Mouse (Mus musculus): ENCODE measurements around the gene Cpxm1. TPM values are rescaled to one million over a fixed set of nuclear protein-coding genes. Genes with fewer than 3 reads are reported as not detected.

Cpxm1 gene
- polyA plus RNA-seq, 1 experiment from 2014 or later: 5.3 TPM

- DNase-seq: peak; percentile 70
- Histone ChIP-seq H3K9me3 (replicated peaks) (no peaks in the 10 kb centered on the region), H3K27me3 (no peaks in the 10 kb centered on the region), H3K36me3 (peaks cover 23% of the 10 kb centered on the region), H3K4me2 (peak overlapping the region; percentile 95), H3K9ac (peak overlapping the region; percentile 84), H3K4me1 (replicated peaks) (peaks cover 46% of the 10 kb centered on the region), H3K27ac (peak overlapping the region; percentile 77), H3K4me3 (replicated peaks) (peak overlapping the region; percentile 83)
- 14% methylated on average over 49 of the region's 49 CpGs for WGBS (ENCODE audit: insufficient replicate concordance)
- ATAC-seq (ENCODE audit: low read depth): peak; percentile 65
Measured at GRCm38 (mm10) chr2:130423397-130424125, 26.2 kb upstream of the Cpxm1 start.

DNA sequence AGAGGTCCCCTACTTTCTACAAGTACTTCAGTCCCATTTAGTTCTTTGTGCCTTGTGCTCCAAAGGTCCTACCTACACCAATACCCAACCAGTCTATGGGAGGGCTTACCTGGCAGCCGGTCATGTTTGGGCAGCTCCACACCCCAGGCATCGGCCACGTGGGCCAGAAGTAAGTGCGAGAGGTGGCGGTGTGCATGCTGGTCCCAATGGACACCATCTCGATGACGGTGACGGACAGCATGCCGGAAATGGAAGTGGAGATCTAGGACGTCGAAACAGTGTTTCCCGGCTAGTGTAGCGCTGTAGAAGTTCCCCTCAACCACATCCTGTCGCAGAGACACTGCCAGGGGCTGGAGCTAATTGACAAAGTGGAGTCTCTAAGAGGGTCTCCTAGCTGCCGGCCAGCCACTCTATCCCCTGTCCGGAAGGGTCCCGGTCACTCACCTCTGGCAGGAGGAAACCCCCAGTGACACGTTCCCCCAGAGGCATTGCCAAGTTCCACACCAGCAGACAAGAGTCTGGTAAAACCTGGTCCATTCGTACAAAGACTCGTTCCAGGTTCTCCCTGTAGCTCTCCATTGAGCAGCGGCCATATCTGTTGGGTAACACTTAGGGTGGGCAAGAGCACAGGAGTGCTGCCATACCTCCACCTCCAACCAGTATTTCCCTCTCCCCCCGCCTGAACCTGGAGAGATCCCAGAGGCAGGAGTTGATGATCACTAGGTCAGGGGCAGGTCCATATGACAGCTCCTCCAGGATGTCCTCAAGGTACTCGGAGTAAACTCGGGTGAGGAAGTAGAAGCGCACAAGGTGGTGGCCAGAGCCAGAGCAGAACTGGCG is 24.6 kb upstream of the Cpxm1 start:
- Histone ChIP-seq H3K4me3 (replicated peaks) (no peak overlapping the region), H3K36me3 (peaks cover 18% of the 10 kb centered on the region), H3K4me2 (no peak overlapping the region), H3K9me3 (replicated peaks) (no peaks in the 10 kb centered on the region), H3K27me3 (no peaks in the 10 kb centered on the region), H3K27ac (no peak overlapping the region), H3K9ac (no peak overlapping the region), H3K4me1 (replicated peaks) (peaks cover 34% of the 10 kb centered on the region)
- DNase-seq (no peak), ATAC-seq (ENCODE audit: low read depth) (no peak)
- WGBS (ENCODE audit: insufficient replicate concordance): 85% methylated on average over 26 of the region's 26 CpGs

GRCm38 (mm10) chr2:130414094-130414856 is 16.9 kb upstream of the Cpxm1 start:
- Histone ChIP-seq H3K27me3 (no peaks in the 10 kb centered on the region), H3K9me3 (replicated peaks) (no peaks in the 10 kb centered on the region), H3K27ac (no peak overlapping the region), H3K36me3 (peaks cover 3% of the 10 kb centered on the region; the same call in 1 of the 2 replicates), H3K4me3 (replicated peaks) (no peak overlapping the region), H3K9ac (no peak overlapping the region), H3K4me1 (replicated peaks) (no peaks in the 10 kb centered on the region), H3K4me2 (no peak overlapping the region)
- WGBS (ENCODE audit: insufficient replicate concordance): 60% methylated on average over 6 of the region's 6 CpGs
- DNase-seq (no peak), ATAC-seq (ENCODE audit: low read depth) (no peak)

DNA sequence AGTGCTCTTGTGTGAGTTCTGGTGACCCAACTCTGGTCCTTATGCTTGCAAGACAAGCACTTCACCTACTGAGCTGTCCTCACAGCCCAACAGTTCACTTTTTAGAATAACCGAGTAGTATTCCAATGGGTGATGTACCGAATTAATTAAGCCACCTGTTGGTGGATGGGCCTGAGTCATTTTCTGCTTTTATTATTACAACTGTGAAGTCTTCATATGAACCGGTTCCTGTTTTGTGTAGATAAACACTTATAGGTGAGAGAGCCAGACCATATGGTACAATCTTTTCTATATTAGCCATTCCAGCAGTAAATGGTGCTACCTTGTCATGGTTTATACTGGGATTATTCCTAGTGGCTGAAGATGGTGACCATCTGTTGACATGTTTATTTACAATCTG is 15.4 kb upstream of the Cpxm1 start:
- WGBS (ENCODE audit: insufficient replicate concordance): 65% methylated on average over 3 of the region's 3 CpGs
- no peak overlapping the region for H3K27ac ChIP-seq
- H3K9me3 ChIP-seq (replicated peaks): no peaks in the 10 kb centered on the region
- H3K36me3 ChIP-seq: no peaks in the 10 kb centered on the region
- no peaks in the 10 kb centered on the region for H3K27me3 ChIP-seq
- ATAC-seq (ENCODE audit: low read depth) (no peak), DNase-seq (no peak)
- no peaks in the 10 kb centered on the region for H3K4me1 ChIP-seq (replicated peaks)
- H3K4me2 ChIP-seq: no peak overlapping the region
- H3K9ac ChIP-seq: no peak overlapping the region
- H3K4me3 ChIP-seq (replicated peaks): no peak overlapping the region

DNA sequence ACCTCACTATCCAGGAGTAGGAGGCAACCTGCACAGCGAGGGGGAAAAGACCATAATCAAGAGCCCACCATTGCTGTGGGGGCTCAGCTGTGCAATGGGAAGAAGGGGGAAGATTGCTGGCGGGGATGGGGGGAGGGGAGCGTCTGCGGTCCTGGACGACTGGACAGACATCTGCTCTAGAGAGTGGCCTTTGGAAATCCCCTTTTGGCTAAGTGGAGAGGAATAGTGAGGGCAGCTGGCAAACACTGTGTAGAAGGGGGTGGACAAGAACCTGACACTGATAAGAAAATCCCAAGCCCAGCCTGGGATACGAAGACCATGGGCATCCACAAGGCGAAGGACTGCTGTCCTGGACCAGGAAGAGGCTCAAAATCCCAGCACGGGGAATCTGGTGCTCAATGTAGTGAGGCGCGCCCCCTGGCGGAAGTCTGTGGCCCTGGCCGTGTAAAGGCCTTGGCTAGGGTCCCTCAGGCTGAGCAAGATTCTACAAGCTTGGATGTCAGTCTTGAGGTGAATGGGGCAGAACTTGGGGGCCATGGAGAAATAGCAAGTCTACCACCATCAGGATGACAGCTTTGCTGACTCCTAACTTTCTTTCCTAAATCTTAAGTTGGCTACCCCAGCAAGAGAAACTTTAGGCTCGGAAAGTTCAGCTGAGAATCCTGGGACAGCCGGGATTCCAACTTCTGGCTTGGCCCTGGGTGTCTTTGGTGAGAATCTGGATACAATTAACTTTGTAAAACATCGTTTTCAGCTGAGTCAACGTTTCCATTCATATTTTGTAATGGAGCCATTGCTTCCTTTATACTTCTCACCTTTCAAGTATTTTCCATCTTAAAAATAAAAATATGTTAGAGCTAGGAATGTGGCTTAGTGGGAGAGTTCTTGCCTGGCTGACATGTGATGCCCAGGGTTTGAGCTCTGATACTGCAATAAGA is 14.5 kb upstream of the Cpxm1 start:
- ATAC-seq (ENCODE audit: low read depth) (0 out of 2 replicates have a peak, but pooled peaks have one; percentile 15), DNase-seq (peak; percentile 38)
- H3K4me2 ChIP-seq: no peak overlapping the region
- H3K4me3 ChIP-seq (replicated peaks): no peak overlapping the region
- H3K36me3 ChIP-seq: no peaks in the 10 kb centered on the region
- no peak overlapping the region for H3K27ac ChIP-seq
- no peaks in the 10 kb centered on the region for H3K9me3 ChIP-seq (replicated peaks)
- H3K9ac ChIP-seq: no peak overlapping the region
- WGBS (ENCODE audit: insufficient replicate concordance): 27% methylated on average over 16 of the region's 16 CpGs
- H3K4me1 ChIP-seq (replicated peaks): no peaks in the 10 kb centered on the region
- no peaks in the 10 kb centered on the region for H3K27me3 ChIP-seq

- Histone ChIP-seq H3K4me3 (replicated peaks) (no peak overlapping the region), H3K9ac (no peak overlapping the region), H3K36me3 (no peaks in the 10 kb centered on the region), H3K4me1 (replicated peaks) (no peaks in the 10 kb centered on the region), H3K4me2 (no peak overlapping the region), H3K9me3 (replicated peaks) (no peaks in the 10 kb centered on the region), H3K27me3 (no peaks in the 10 kb centered on the region), H3K27ac (no peak overlapping the region)
- no peak for DNase-seq
- 31% methylated on average over 6 of the region's 6 CpGs for WGBS (ENCODE audit: insufficient replicate concordance)
- ATAC-seq (ENCODE audit: low read depth): no peak
Measured at GRCm38 (mm10) chr2:130408194-130408593, 10.8 kb upstream of the Cpxm1 start.

- H3K36me3 ChIP-seq: no peaks in the 10 kb centered on the region
- 69% methylated on average over 2 of the region's 2 CpGs for WGBS (ENCODE audit: insufficient replicate concordance)
- no peak for ATAC-seq (ENCODE audit: low read depth)
- DNase-seq: no peak
- no peaks in the 10 kb centered on the region for H3K9me3 ChIP-seq (replicated peaks)
- no peaks in the 10 kb centered on the region for H3K4me1 ChIP-seq (replicated peaks)
- no peak within 1 kb of the TSS for H3K4me2 ChIP-seq
- H3K9ac ChIP-seq: no peak within 1 kb of the TSS
- H3K27me3 ChIP-seq: no peaks in the 10 kb centered on the region
- H3K4me3 ChIP-seq (replicated peaks): no peak within 1 kb of the TSS
- no peak within 1 kb of the TSS for H3K27ac ChIP-seq
Measured at GRCm38 (mm10) chr2:130406178-130406577, 8.8 kb upstream of the Cpxm1 start, which contains the start of gene Tmem239. Gene Tmem239 (plus strand): TSS chr2:130406478.

- Histone ChIP-seq H3K4me2 (no peak within 1 kb of the TSS), H3K4me1 (replicated peaks) (no peaks in the 10 kb centered on the region), H3K9ac (no peak within 1 kb of the TSS), H3K4me3 (replicated peaks) (no peak within 1 kb of the TSS), H3K27ac (no peak within 1 kb of the TSS), H3K9me3 (replicated peaks) (no peaks in the 10 kb centered on the region), H3K27me3 (0 out of 2 replicates have a peak, but pooled peaks cover under 1% of the 10 kb centered on the region), H3K36me3 (no peaks in the 10 kb centered on the region)
- ATAC-seq (ENCODE audit: low read depth) (no peak), DNase-seq (no peak)
- 48% methylated on average over 1 of the region's 1 CpGs for WGBS (ENCODE audit: insufficient replicate concordance)
Measured at GRCm38 (mm10) chr2:130404939-130405338, 7.6 kb upstream of the Cpxm1 start, which contains the start of the genes Gm28372 and 1700020A23Rik. Gene Gm28372 (plus strand): TSS chr2:130405239. Gene 1700020A23Rik (plus strand): TSS chr2:130405259.

GRCm38 (mm10) chr2:130401891-130402290 is 4.5 kb upstream of the Cpxm1 start:
- H3K4me3 ChIP-seq (replicated peaks): no peak overlapping the region
- H3K4me1 ChIP-seq (replicated peaks): peaks cover 14% of the 10 kb centered on the region; the same call in 1 of the 2 replicates
- no peaks in the 10 kb centered on the region for H3K36me3 ChIP-seq
- DNase-seq (no peak), ATAC-seq (ENCODE audit: low read depth) (no peak)
- no peak overlapping the region for H3K27ac ChIP-seq
- no peak overlapping the region for H3K4me2 ChIP-seq
- H3K9me3 ChIP-seq (replicated peaks): no peaks in the 10 kb centered on the region
- H3K9ac ChIP-seq: no peak overlapping the region
- 61% methylated on average over 4 of the region's 4 CpGs for WGBS (ENCODE audit: insufficient replicate concordance)
- peaks cover 29% of the 10 kb centered on the region for H3K27me3 ChIP-seq

GRCm38 (mm10) chr2:130400046-130400445 is 2.7 kb upstream of the Cpxm1 start:
- ATAC-seq (ENCODE audit: low read depth) (no peak), DNase-seq (no peak)
- H3K27me3 ChIP-seq: peaks cover 42% of the 10 kb centered on the region
- WGBS (ENCODE audit: insufficient replicate concordance): 56% methylated on average over 1 of the region's 1 CpGs
- no peaks in the 10 kb centered on the region for H3K36me3 ChIP-seq
- H3K27ac ChIP-seq: no peak overlapping the region
- peaks cover 14% of the 10 kb centered on the region; the same call in 1 of the 2 replicates for H3K4me1 ChIP-seq (replicated peaks)
- no peak overlapping the region for H3K4me3 ChIP-seq (replicated peaks)
- H3K9ac ChIP-seq: no peak overlapping the region
- H3K4me2 ChIP-seq: no peak overlapping the region
- no peaks in the 10 kb centered on the region for H3K9me3 ChIP-seq (replicated peaks)
